Mouse (Mus musculus): ENCODE measurements around the gene Mast2. TPM values are rescaled to one million over a fixed set of nuclear protein-coding genes. Genes with fewer than 3 reads are reported as not detected.

The Mast2 gene
- total and polyA plus RNA-seq, 3 experiments: 4.2 to 21.4 (median 11.1) TPM

GRCm38 (mm10) chr4:116491886-116492285, 27.9 kb upstream of the Mast2 start:
- no peaks in the 10 kb centered on the region for H3K79me2 ChIP-seq (replicated peaks; ENCODE audit: control insufficient read depth, extremely low read depth, insufficient read depth, poor library complexity, severe bottlenecking)
- no peak overlapping the region for H3K27ac ChIP-seq (ENCODE audit: insufficient read depth, low read depth)
- H3K4me1 ChIP-seq (ENCODE audit: control insufficient read depth in 1 of 2, insufficient read depth in 2 of 2): no peaks in the 10 kb centered on the region
- no peaks in the 10 kb centered on the region for H3K36me3 ChIP-seq (replicated peaks in 1 of 2; ENCODE audit: control insufficient read depth in 1 of 2, insufficient read depth in 1 of 2, low read length in 1 of 2)
- in situ Hi-C loops (cut with MboI; ENCODE audit: low pct_ligation_motif_present, low pct_unique_long_range_greater_than_20kb, low sequenced_read_pairs): no loop called here
- dilution Hi-C loops (cut with MboI; ENCODE audit: extremely low pct_ligation_motif_present, extremely low pct_unique_long_range_greater_than_20kb, low sequenced_read_pairs): no loop called here
- no peak overlapping the region for H3K4me2 ChIP-seq (ENCODE audit: insufficient read depth, low read depth, poor library complexity, severe bottlenecking)
- no peak for TF ChIP-seq CHD2 (IDR thresholded peaks at IDR 0.05; ENCODE audit: low read length)
- no peak for TF ChIP-seq JUND (conservative IDR thresholded peaks at IDR 0.05; ENCODE audit: low read depth, low read length)
- TF ChIP-seq KAT2A (IDR thresholded peaks at IDR 0.05; ENCODE audit: insufficient replicate concordance, low read length): no peak
- no peak for TF ChIP-seq GABPA (IDR thresholded peaks at IDR 0.05; ENCODE audit: insufficient replicate concordance, low read depth, low read length)
- no peak for TF ChIP-seq CTCF (conservative IDR thresholded peaks at IDR 0.05 in 1 of 2, IDR thresholded peaks at IDR 0.05 in 1 of 2; ENCODE audit: low read depth in 2 of 2, low read length in 2 of 2)
- no peak for TF ChIP-seq SMC3 (IDR thresholded peaks at IDR 0.05; ENCODE audit: low read depth, low read length)
- TF ChIP-seq E2F4 (IDR thresholded peaks at IDR 0.05; ENCODE audit: insufficient replicate concordance, low read depth, low read length): no peak
- no peak for TF ChIP-seq ETS1 (conservative IDR thresholded peaks at IDR 0.05; ENCODE audit: low read depth, low read length)
- no peak for TF ChIP-seq ELF1 (IDR thresholded peaks at IDR 0.05; ENCODE audit: low read depth, low read length)
- TF ChIP-seq MYC (IDR thresholded peaks at IDR 0.05; ENCODE audit: low read depth, low read length): no peak
- TF ChIP-seq NRF1 (IDR thresholded peaks at IDR 0.05; ENCODE audit: low read depth, low read length): no peak
- TF ChIP-seq HCFC1 (IDR thresholded peaks at IDR 0.05; ENCODE audit: low read depth, low read length): no peak
- TF ChIP-seq NELFE (IDR thresholded peaks at IDR 0.05; ENCODE audit: low read depth, low read length): no peak
- no peak for TF ChIP-seq ZKSCAN1 (IDR thresholded peaks at IDR 0.05; ENCODE audit: borderline replicate concordance, low read depth, low read length)
- TF ChIP-seq PAX5 (IDR thresholded peaks at IDR 0.05; ENCODE audit: low read length): no peak
- H3K4me3 ChIP-seq (replicated peaks in 1 of 3; ENCODE audit: low read depth in 2 of 3, low read length in 2 of 3, poor library complexity in 1 of 3): no peak overlapping the region
- H3K9me3 ChIP-seq (replicated peaks; ENCODE audit: low read length): no peaks in the 10 kb centered on the region
- no peak overlapping the region for H3K9ac ChIP-seq (ENCODE audit: insufficient read depth, low read depth)
- no peaks in the 10 kb centered on the region for H3K27me3 ChIP-seq (replicated peaks)
- no peak for DNase-seq (ENCODE audit: extremely low read depth)

- Histone ChIP-seq H3K27me3 (replicated peaks) (no peaks in the 10 kb centered on the region), H3K4me2 (ENCODE audit: insufficient read depth, low read depth, poor library complexity, severe bottlenecking) (no peak overlapping the region), H3K4me3 (replicated peaks in 1 of 3; ENCODE audit: low read depth in 2 of 3, low read length in 2 of 3, poor library complexity in 1 of 3) (no peak overlapping the region), H3K4me1 (ENCODE audit: control insufficient read depth in 1 of 2, insufficient read depth in 2 of 2) (no peaks in the 10 kb centered on the region), H3K36me3 (replicated peaks in 1 of 2; ENCODE audit: control insufficient read depth in 1 of 2, insufficient read depth in 1 of 2, low read length in 1 of 2) (no peaks in the 10 kb centered on the region), H3K27ac (ENCODE audit: insufficient read depth, low read depth) (no peak overlapping the region), H3K9ac (ENCODE audit: insufficient read depth, low read depth) (no peak overlapping the region), H3K9me3 (replicated peaks; ENCODE audit: low read length) (no peaks in the 10 kb centered on the region), H3K79me2 (replicated peaks; ENCODE audit: control insufficient read depth, extremely low read depth, insufficient read depth, poor library complexity, severe bottlenecking) (no peaks in the 10 kb centered on the region)
- dilution Hi-C loops (cut with MboI; ENCODE audit: extremely low pct_ligation_motif_present, extremely low pct_unique_long_range_greater_than_20kb, low sequenced_read_pairs) (no loop called here), in situ Hi-C loops (cut with MboI; ENCODE audit: low pct_ligation_motif_present, low pct_unique_long_range_greater_than_20kb, low sequenced_read_pairs) (no loop called here)
- DNase-seq (ENCODE audit: extremely low read depth): no peak
- TF ChIP-seq GABPA (IDR thresholded peaks at IDR 0.05; ENCODE audit: insufficient replicate concordance, low read depth, low read length): no peak
- TF ChIP-seq ELF1 (IDR thresholded peaks at IDR 0.05; ENCODE audit: low read depth, low read length): no peak
- TF ChIP-seq USF2 (conservative IDR thresholded peaks at IDR 0.05; ENCODE audit: low read depth, low read length): no peak
- TF ChIP-seq KAT2A (IDR thresholded peaks at IDR 0.05; ENCODE audit: insufficient replicate concordance, low read length): no peak
- no peak for TF ChIP-seq POLR2A (IDR thresholded peaks at IDR 0.05; ENCODE audit: low read depth, low read length)
- no peak for TF ChIP-seq USF1 (IDR thresholded peaks at IDR 0.05; ENCODE audit: low read depth, low read length)
- TF ChIP-seq PAX5 (IDR thresholded peaks at IDR 0.05; ENCODE audit: low read length): no peak
- no peak for TF ChIP-seq POLR2AphosphoS2 (IDR thresholded peaks at IDR 0.05; ENCODE audit: low read depth, low read length)
- no peak for TF ChIP-seq UBTF (IDR thresholded peaks at IDR 0.05; ENCODE audit: low read depth, low read length)
- TF ChIP-seq HCFC1 (IDR thresholded peaks at IDR 0.05; ENCODE audit: low read depth, low read length): no peak
- TF ChIP-seq CTCF (conservative IDR thresholded peaks at IDR 0.05 in 1 of 2, IDR thresholded peaks at IDR 0.05 in 1 of 2; ENCODE audit: low read depth in 2 of 2, low read length in 2 of 2): no peak
- TF ChIP-seq NRF1 (IDR thresholded peaks at IDR 0.05; ENCODE audit: low read depth, low read length): no peak
- TF ChIP-seq CHD2 (IDR thresholded peaks at IDR 0.05; ENCODE audit: low read length): no peak
- TF ChIP-seq E2F4 (IDR thresholded peaks at IDR 0.05; ENCODE audit: insufficient replicate concordance, low read depth, low read length): no peak
- TF ChIP-seq ZC3H11A (IDR thresholded peaks at IDR 0.05; ENCODE audit: low read depth, low read length): no peak
- no peak for TF ChIP-seq JUND (conservative IDR thresholded peaks at IDR 0.05; ENCODE audit: low read depth, low read length)
- no peak for TF ChIP-seq MAFK (IDR thresholded peaks at IDR 0.05; ENCODE audit: insufficient replicate concordance, low read length)
- TF ChIP-seq EP300 (IDR thresholded peaks at IDR 0.05; ENCODE audit: low read length): no peak
- TF ChIP-seq MYC (IDR thresholded peaks at IDR 0.05; ENCODE audit: low read depth, low read length): no peak
- no peak for TF ChIP-seq JUN (IDR thresholded peaks at IDR 0.05; ENCODE audit: insufficient read depth, low read depth, low read length)
Observed at GRCm38 (mm10) chr4:116491119-116491536, 27.1 kb upstream of the Mast2 start.

Data from CH12.LX (cell line).